Mouse (Mus musculus) monocyte, adult 5-6 weeks (primary cell): Measurements from ENCODE around the gene Ddr2. TPM values are rescaled to one million over a fixed set of nuclear protein-coding genes. Genes with fewer than 3 reads are reported as not detected.

Source experiments
- ATAC-seq: fragments of 153-309, 156-312 bp; replicated peaks from 2 replicates; pipeline ENCODE4 v1.8.0; 2017; ENCODE audit warnings: mild to moderate bottlenecking; ENCODE audit not compliant: low TSS enrichment, insufficient number of reproducible peaks, severe bottlenecking, poor library complexity, low FRiP score
- total RNA-seq: library from RNA; stranded (forward); fragments of 200-1000, 200-491, 200-594 nt; gene quantifications from 3 replicates; pipeline ENCODE4 v1.2.3, GENCODE M21; 2017

The Ddr2 gene
- total RNA-seq: not detected in 3 replicates

DNA sequence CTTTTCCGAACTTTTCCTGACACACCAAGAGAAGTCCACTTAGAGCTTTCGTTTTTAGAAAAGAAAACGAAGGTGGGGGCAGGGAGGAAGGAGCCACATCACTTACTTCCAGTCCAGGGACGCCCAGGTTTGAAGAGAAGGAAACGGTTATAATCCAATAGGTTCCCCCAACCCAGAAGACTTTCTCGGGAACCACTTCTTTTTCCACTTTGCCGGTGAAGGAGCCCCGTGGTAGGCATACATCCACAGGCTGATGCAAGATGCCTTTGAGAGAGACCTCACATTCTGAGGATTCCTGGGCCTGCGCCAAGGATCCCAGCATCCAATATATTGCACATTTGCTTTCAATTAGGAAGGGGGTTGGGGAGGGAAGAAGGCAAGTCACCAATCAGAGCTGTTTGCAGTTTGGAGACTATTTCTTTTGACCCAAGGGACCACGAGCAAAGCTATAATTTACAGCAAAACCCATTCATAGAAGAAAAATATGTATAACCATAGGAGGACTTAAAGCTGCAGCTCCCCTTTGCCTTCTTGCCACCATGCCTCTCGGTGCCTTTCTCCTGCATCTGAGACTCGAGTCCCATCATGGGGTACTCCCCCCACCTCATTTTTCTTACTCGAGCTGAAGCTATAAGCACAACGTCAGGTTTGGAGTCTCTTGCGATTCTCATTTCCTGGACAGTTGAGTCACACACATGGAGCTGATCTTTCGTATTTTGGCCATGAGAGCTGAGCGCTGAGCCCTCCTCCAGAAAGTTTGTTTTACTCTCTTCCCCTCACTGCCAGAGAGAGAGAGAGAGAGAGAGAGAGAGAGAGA, at the start of gene Ddr2:
Ddr2 (minus strand) TSS at position 247 of the 817 bp plus-strand sequence.
- no peak for ATAC-seq

DNA sequence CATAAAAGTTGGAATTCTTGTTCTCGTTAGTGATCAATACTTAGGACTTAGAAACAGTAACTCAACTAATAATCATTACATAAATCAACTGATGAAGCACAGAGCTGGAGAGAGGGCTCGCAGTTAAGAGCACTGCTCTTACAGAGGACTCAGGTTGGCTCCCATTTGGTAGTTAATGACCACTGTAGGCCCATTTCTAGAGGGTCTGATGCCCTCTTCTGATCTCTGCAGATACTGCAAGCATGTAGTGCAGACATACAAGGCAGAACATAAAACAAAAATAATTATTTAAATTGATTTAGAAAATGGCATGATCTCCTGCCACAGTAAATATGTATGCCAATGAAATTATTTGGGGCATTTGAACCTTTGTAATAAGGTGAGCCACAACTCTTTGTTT, 49.1 kb upstream of the Ddr2 start:
- no peak for ATAC-seq

- no peak for ATAC-seq
These were observed 45.2 kb upstream of the Ddr2 start for GRCm38 (mm10) chr1:170155761-170156160.

DNA sequence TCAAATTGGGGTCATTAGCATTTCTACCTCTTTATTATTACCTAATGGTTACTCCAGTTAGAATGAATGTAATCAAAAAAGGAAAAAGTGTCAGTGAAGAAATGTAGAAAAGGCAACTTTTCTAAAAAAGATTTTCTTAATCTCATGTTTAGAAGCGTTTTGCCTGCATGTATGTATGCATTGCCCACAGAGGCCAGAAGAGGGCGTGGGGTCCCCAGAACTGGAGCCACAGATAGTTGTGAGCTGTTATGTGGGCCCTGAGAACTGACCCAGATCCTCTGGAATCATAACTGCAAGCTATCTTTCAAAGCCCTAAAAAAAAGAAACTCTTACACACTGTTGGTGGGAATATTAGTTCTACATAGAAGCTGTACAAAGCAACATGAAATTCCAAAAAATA, 44.7 kb upstream of the Ddr2 start:
- ATAC-seq: no peak

DNA sequence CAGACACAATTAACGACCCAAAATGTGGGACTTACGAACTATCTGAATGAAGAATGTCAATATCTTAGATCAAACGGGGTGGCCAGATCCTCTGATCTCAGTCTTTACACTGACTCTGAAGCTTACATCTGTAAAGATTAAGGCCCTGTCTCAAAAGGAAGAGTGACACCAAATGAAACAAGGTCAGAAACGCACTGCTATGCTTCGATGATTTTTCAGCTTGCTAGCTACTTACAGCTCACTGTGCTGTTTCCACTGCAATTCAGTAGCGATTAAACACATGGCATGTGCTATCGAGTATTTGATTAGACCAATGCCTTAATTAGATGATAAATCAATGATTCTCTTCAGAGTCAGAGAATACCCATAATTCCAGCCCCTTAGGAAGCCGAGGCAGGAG, 43.4 kb upstream of the Ddr2 start:
- no peak for ATAC-seq

DNA sequence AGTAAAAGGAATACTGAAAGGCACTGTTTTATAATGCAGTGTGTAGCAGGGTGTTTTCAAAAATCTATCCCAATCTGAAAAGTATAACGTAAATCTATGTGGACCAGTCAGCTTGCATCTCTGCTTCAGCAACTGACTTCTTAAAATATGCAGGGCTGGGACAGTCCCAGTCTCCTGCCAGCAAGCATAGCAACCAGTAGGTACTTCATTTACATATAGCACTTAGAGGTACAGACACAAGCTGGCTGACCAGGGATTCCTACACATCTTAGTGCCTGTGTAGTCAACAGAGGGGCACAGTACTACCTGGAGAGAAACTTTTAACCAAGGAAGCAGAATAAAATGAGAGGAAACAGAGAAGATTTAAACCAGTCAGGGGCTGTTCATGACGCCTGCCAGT, 42.0 kb upstream of the Ddr2 start:
- ATAC-seq: 0 out of 2 replicates have a peak, but pooled peaks have one; percentile 31

GRCm38 (mm10) chr1:170150870-170151269, 40.3 kb upstream of the Ddr2 start:
- no peak for ATAC-seq

DNA sequence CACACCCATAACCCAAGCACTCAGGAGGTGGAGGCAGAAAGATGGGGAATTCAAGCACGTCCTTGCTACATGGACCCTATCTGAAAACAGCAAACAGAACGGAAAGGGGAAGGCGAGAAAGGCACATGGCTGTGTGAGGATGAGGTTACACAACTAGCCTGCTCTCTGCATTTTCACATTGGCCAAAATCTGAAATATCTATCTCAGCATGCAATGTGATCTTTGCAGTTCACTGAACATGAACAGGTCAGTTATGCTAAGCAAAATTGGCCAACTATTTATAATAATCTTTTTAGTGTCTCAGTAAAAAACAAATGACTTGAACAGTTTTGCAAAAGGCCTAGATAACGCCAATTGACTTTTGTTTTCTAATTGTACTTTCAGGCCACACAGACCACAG, 39.2 kb upstream of the Ddr2 start:
- no peak for ATAC-seq

DNA sequence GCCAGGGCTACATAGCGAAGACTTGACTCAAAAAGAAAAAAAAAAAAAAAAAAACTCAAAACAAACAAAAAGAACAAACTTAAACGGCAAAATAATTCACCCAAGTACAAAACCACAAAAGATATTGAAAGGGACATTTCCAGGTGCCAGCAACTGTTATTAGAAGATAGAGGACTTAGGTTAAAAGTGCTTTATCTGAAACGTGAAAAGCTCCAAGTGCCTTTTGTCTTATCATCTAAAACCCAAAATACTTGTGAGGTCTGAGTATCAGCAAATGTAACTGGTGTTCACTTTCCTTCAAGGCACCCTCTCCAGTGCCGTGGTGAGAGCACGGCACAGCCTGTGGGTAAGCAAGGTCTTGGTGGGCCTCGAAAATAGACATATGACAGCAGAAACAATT, 38.0 kb upstream of the Ddr2 start:
- ATAC-seq: no peak

DNA sequence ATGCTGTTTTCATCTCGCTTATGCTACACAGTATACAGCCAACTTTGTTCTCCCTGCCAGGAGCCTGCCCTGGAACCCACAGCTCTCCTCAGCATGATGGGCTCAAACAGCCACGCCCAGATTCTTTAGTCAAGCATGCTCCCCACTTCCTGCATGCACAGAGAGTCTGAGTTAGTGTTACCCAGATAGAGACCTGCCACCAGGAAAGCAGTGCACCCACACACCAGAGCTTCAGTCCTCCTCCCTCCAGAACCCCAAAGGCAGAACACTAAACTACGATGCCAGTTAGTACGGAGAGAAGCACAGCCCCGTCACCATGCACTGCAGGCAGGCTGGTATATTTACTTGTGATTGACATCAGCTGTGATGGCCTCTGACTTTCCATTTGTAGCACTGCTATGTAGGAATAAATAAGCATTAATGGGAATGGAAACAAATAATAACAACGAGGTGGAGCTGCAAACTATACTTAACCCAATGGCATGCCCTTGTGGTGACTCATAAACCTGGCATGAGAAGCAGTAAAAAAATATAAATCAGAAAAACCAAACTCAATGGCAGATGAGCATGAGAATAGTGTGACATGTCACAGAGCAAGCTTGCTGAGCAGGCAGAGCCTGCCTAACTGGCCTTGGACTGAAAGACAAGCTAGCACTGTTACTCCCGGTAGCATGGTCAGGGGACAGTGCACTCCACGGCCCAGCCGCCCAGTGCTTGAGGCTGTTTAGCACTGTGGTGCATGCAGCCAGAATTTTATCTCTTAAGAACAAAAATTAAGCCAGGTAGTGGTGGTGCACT, 37.3 kb upstream of the Ddr2 start:
- ATAC-seq: peak; percentile 52; the same call in 1 of the 2 replicates

DNA sequence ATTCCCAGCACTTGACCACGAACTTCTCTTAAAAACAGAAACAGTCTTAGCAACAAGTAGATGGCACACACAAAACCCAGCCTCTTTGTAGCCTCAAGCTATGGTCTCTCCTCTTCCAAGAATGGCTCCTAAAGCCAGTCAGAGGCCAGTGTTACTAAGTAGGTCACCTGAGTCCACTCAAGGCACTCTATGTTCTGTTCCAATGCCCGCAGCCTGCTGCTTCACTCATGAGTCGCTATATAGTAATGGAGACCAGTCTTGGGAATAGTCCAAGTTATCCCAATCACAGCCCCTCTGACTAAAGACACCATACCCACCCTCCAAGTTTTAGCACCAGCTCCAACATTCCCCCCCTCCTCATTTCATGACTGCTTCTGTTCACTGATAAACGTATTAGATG, 35.0 kb upstream of the Ddr2 start:
- ATAC-seq: no peak

DNA sequence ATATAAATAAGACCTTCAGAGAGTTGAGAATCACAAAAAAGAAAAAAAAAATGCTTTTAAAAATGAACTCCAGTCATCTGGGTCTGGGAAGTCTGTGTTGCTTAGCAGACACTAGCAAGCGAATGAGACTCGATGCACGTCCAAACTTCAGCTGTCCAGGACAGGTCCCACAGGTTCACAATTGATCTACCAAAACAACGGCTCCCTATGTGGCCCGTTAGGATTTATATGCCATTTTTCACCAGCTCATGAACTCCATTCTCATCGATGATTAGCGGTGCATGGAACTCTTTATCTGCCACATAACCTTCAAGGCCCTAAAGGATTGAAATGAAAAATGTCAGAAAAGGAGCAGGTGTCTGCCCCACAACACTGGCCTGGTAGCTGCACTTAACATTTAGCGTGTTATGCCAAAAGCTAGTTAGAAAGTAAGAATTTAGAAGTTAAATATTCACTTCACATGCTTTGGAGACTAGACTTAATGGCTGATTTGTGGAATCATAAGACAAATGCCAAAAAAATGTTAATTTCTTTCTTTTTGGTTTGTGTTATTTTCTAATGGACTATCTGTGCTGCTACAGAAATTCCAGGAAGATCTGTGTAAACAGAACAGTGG, 31.8 kb upstream of the Ddr2 start:
- no peak for ATAC-seq

GRCm38 (mm10) chr1:170141626-170142025, 31.1 kb upstream of the Ddr2 start:
- no peak for ATAC-seq

DNA sequence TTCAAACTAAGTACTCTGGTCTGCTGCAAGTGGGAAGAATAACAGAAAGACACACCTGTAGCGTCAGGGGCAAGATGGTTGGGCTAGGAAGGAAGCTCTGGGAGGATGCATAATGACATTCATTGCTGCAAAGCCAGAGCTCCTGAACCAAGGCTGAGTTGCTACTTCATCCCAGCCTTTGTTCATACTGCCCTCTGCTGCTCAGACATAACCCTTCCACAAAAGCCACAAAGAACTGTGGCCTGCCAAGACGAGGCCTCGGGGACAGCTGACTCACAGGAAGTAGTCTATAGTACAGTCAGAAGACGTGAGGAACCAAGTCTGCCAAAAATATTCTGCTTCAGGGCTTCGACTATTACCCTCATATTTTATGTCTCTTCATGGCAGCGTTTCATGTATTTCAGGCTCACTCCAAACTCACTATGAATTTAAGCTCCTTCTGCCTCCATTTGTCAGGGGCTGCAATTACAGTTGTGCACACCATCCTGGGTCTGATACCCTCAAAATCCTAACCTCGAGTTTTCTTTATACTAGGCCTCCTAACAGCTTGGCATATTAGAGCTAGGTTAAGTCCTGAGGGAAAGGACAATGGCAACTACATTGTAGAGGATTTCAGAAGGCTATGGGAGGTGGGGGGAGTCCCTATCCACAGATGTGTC, 25.9 kb upstream of the Ddr2 start:
- peak; percentile 86 for ATAC-seq

DNA sequence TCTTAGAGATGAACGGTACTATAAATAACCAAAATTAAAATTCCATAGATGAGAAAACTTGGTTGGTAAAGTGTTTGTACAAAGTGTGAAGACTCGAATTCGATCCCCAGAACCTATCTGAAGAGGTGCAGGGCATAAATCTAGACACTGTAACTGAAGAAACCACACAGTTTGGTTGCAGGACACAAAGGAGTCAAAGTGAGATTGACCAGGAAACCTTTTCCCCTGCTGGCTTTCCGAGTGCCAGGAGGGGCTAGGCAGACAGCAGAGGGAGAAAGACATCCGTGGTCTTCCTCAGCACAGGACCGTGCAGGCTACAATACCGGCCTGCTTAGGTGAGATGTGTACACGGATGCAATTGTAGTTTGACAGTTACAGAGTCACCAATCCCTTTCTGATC, 23.7 kb upstream of the Ddr2 start:
- no peak for ATAC-seq

GRCm38 (mm10) chr1:170130962-170131361, 20.4 kb upstream of the Ddr2 start:
- ATAC-seq: no peak

- ATAC-seq: no peak
These were observed 14.1 kb upstream of the Ddr2 start for GRCm38 (mm10) chr1:170124644-170125043.

DNA sequence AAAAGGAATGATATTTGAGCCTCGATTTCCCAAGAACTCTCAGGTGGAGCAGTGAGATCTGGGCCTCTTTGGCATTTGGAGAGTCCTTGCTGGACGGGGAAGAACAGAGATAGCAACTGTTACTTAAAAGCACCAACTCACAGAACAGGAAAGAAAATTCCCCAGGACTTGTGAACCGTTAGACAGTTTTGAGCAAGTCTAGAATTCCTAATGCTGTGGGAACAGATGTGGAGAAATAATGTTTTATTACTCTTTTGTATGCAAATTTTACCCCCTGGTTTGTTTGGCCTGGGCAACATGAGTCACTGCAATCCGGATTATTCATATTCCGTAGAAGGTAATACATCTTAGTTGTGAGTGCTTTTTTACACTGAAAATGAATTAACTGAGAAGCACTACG, 3.1 kb upstream of the Ddr2 start:
- no peak for ATAC-seq

- no peak for ATAC-seq
These were observed 1.7 kb upstream of the Ddr2 start for GRCm38 (mm10) chr1:170112261-170112660.
